17 mouse cellular contexts compared by ENCODE assay signal in the genomic region with DNA sequence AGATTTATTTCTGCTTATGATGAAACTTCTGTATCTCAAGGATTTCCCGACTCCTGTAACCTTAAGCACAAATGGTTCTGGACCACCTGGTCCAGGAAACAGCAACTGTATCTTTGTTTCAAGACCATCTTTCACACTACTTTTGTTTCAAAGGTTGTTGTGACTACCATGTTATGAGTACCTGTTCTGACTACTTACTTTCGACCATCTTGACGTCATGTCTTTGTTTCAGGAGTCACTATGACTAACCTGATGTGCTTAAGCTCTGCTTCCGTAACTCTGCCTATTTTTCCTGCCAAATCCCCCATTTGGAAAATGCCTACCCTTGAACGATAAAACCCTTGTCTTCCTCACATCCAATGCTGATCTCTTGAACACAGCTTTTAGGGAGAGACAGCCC.
"Had no signal": no experiment of that assay in that cellular context is flagged by ENCODE, and none has a peak within 500 bp of the region (broad histone marks: within the 10 kb centered on the region; RNA-seq: fewer than 3 reads in every experiment).

No protein-coding gene starts in this region.

- H3K27ac ChIP-seq: neural tube, embryonic 12.5 days; neural tube, embryonic 13.5 days; neural tube, embryonic 15.5 days; stomach, embryonic 15.5 days; stomach, postnatal 0 days had no signal

- H3K27me3 ChIP-seq: neural tube, embryonic 12.5 days; neural tube, embryonic 13.5 days; neural tube, embryonic 15.5 days; stomach, embryonic 15.5 days had no signal

- H3K4me3 ChIP-seq: neural tube, embryonic 12.5 days; neural tube, embryonic 13.5 days; neural tube, embryonic 15.5 days; stomach, embryonic 15.5 days had no signal

- DNase-seq: retina, postnatal 1 day; right cerebral cortex, adult 18-20 months; right cerebral cortex, postnatal 14 days; right cerebral cortex, postnatal 25 days; right cerebral cortex, postnatal 4 days; spleen, adult 18-20 months; thymus, adult 18-20 months; thymus, adult 2 months; thymus, postnatal 14 days; thymus, postnatal 25 days; thymus, postnatal 36 days; thymus, postnatal 4 days had no signal

- H3K9ac ChIP-seq: neural tube, embryonic 12.5 days; neural tube, embryonic 13.5 days; neural tube, embryonic 15.5 days; stomach, embryonic 15.5 days had no signal

- H3K36me3 ChIP-seq: neural tube, embryonic 12.5 days; neural tube, embryonic 13.5 days; neural tube, embryonic 15.5 days; stomach, embryonic 15.5 days had no signal

- H3K4me1 ChIP-seq: neural tube, embryonic 12.5 days; neural tube, embryonic 15.5 days; stomach, embryonic 15.5 days had no signal

- H3K4me2 ChIP-seq: neural tube, embryonic 12.5 days; neural tube, embryonic 13.5 days; neural tube, embryonic 15.5 days; stomach, embryonic 15.5 days had no signal

- H3K9me3 ChIP-seq: neural tube, embryonic 12.5 days; neural tube, embryonic 13.5 days; neural tube, embryonic 15.5 days; stomach, embryonic 15.5 days had no signal
